Mouse (Mus musculus) kidney, adult 2 months (tissue): ENCODE measurements at regions not wholly inside any gene's neighbourhood (a gene's known extent, or its start where the extent isn't known, plus 50 kb on each side); places are given as distances from the start of the nearest gene placed in this dataset.

Experiments
- CTCF ChIP-seq: fragments of 200-500 bp; conservative IDR thresholded peaks from 2 replicates; pipeline ENCODE4 v1.5.1; 2011; ENCODE audit warnings: low read depth, mild to moderate bottlenecking, control low read depth, low read length, moderate library complexity, mixed read lengths; ENCODE audit not compliant: insufficient read depth, insufficient read length
- POLR2A ChIP-seq: fragments of 200-500 bp; IDR thresholded peaks from one replicate; pipeline ENCODE4 v1.6.1; 2011; ENCODE audit warnings: low read depth, low read length, control low read depth

GRCm38 (mm10) chr6:93497824-93498223 is 554.5 kb upstream of the Adamts9 start:
- TF ChIP-seq CTCF (no peak), POLR2A (no peak)
